Mouse (Mus musculus) ES-E14 (cell line): ENCODE results near the gene Ankar.

Experiments used
- CHD2 ChIP-seq: IDR thresholded peaks from 2 replicates; pipeline ENCODE4 v1.6.1; 2014; ENCODE audit warnings: mild to moderate bottlenecking, low read depth, low read length, inconsistent platforms
- HCFC1 ChIP-seq: IDR thresholded peaks from 2 replicates; pipeline ENCODE4 v1.6.1; 2012; ENCODE audit warnings: low read length, inconsistent platforms, borderline replicate concordance; ENCODE audit not compliant: insufficient read depth
- MAFK ChIP-seq: IDR thresholded peaks from 2 replicates; pipeline ENCODE4 v1.6.1; 2014; ENCODE audit warnings: mild to moderate bottlenecking, low read depth, low read length, inconsistent platforms; ENCODE audit not compliant: insufficient read depth
- ZC3H11A ChIP-seq: IDR thresholded peaks from 2 replicates; pipeline ENCODE4 v1.6.1; 2012; ENCODE audit warnings: low read depth, mild to moderate bottlenecking, inconsistent platforms, low read length, borderline replicate concordance
- ZNF384 ChIP-seq: IDR thresholded peaks from 2 replicates; pipeline ENCODE4 v1.6.1; 2012; ENCODE audit warnings: low read depth, low read length, inconsistent platforms

- TF ChIP-seq HCFC1 (no peak), CHD2 (no peak), ZNF384 (no peak), ZC3H11A (no peak), MAFK (no peak)
Measured at GRCm38 (mm10) chr1:72741406-72741805, 41.0 kb upstream of the Ankar start.
